ENCODE assay signal across 10 mouse cellular contexts in genomic region chr15:25796353-25796752, GRCm38 (mm10). TPM values are rescaled to one million over a fixed set of nuclear protein-coding genes. Genes with fewer than 3 reads are reported as not detected.
DNase-seq lines count a peak whose midpoint lies in the region; ATAC-seq and TF ChIP-seq lines count a peak whose summit lies in the region.
"Had no signal": no experiment of that assay in that cellular context is flagged by ENCODE, and none has a peak within 500 bp of the region (broad histone marks: within the 10 kb centered on the region; RNA-seq: fewer than 3 reads in every experiment).

No protein-coding gene starts in this region.

- POLR2A ChIA-PET in Patski (lab: Charles Lee): interaction anchor here (1.0 kb wide), 1 partner anchor 58 kb away, joined by 4 read pairs; no protein-coding TSS in a partner anchor

- CTCF ChIA-PET in Patski (lab: Charles Lee): interaction anchor here (0.8 to 2.2 kb wide), 8 partner anchors 9 to 371 kb away, joined by 3 to 12 read pairs (median 3); no protein-coding TSS in a partner anchor

- no peaks in the 10 kb centered on the region for H3K9me3 ChIP-seq in hindbrain, postnatal 0 days (ENCODE audit: low read length)
- H3K9me3 ChIP-seq in hindbrain, embryonic 12.5 days (replicated peaks): no peaks in the 10 kb centered on the region
- H3K9me3 ChIP-seq in lung, embryonic 14.5 days (ENCODE audit: low read depth, low read length): no peaks in the 10 kb centered on the region
- H3K9me3 ChIP-seq: embryonic facial prominence, embryonic 13.5 days; limb, embryonic 12.5 days had no signal

- H3K9ac ChIP-seq in hindbrain, postnatal 0 days (replicated peaks; ENCODE audit: low read length): no peak overlapping the region
- H3K9ac ChIP-seq in hindbrain, embryonic 12.5 days: no peak overlapping the region
- no peak overlapping the region for H3K9ac ChIP-seq in lung, embryonic 14.5 days
- H3K9ac ChIP-seq: embryonic facial prominence, embryonic 13.5 days; limb, embryonic 12.5 days had no signal

- H3K27me3 ChIP-seq in hindbrain, postnatal 0 days (ENCODE audit: insufficient read depth, low read length): no peaks in the 10 kb centered on the region
- H3K27me3 ChIP-seq in hindbrain, embryonic 12.5 days: no peaks in the 10 kb centered on the region
- no peaks in the 10 kb centered on the region for H3K27me3 ChIP-seq in Patski
- H3K27me3 ChIP-seq in lung, embryonic 14.5 days (ENCODE audit: insufficient read depth, low read length): no peaks in the 10 kb centered on the region
- H3K27me3 ChIP-seq: embryonic facial prominence, embryonic 13.5 days; limb, embryonic 12.5 days had no signal

- no peak overlapping the region for H3K4me3 ChIP-seq in hindbrain, postnatal 0 days (ENCODE audit: low read length)
- no peak overlapping the region for H3K4me3 ChIP-seq in hindbrain, embryonic 12.5 days
- no peak overlapping the region for H3K4me3 ChIP-seq in lung, embryonic 14.5 days (ENCODE audit: low read depth, low read length)
- H3K4me3 ChIP-seq: embryonic facial prominence, embryonic 13.5 days; limb, embryonic 12.5 days had no signal

- no peak overlapping the region for H3K27ac ChIP-seq in hindbrain, postnatal 0 days
- no peak overlapping the region for H3K27ac ChIP-seq in hindbrain, embryonic 12.5 days
- H3K27ac ChIP-seq in lung, embryonic 14.5 days (ENCODE audit: low read depth): no peak overlapping the region
- H3K27ac ChIP-seq: embryonic facial prominence, embryonic 13.5 days; limb, embryonic 12.5 days had no signal

- whole genome bisulfite sequencing in hindbrain, postnatal 0 days: 59% methylated on average over 3 of the region's 3 CpGs
- 62% methylated on average over 3 of the region's 3 CpGs for WGBS in hindbrain, embryonic 12.5 days
- WGBS in lung, embryonic 14.5 days: 50% methylated on average over 3 of the region's 3 CpGs

- in situ Hi-C loops in Patski (cut with MboI; ENCODE audit: low pct_unique_long_range_greater_than_20kb): loop anchor here (10.0 kb wide), 1 partner anchor 172 kb away; the partner anchor contains the start of gene Myo10

- TF ChIP-seq CTCF in hindbrain, postnatal 0 days (IDR thresholded peaks at IDR 0.05; ENCODE audit: low read depth): peak; percentile 97
- TF ChIP-seq CTCF in Patski (IDR thresholded peaks at IDR 0.05): peak; percentile 98
- TF ChIP-seq CTCF in lung, embryonic 14.5 days (IDR thresholded peaks at IDR 0.05; ENCODE audit: low read depth): peak; percentile 87

- peaks cover 36% of the 10 kb centered on the region for H3K36me3 ChIP-seq in hindbrain, postnatal 0 days (ENCODE audit: insufficient read depth, low read length)
- peaks cover 61% of the 10 kb centered on the region for H3K36me3 ChIP-seq in hindbrain, embryonic 12.5 days
- H3K36me3 ChIP-seq in lung, embryonic 14.5 days (ENCODE audit: insufficient read depth): peaks cover 90% of the 10 kb centered on the region

- no peak overlapping the region for H3K4me2 ChIP-seq in hindbrain, postnatal 0 days (ENCODE audit: low read depth, low read length)
- no peak overlapping the region for H3K4me2 ChIP-seq in hindbrain, embryonic 12.5 days (replicated peaks)
- no peak overlapping the region for H3K4me2 ChIP-seq in lung, embryonic 14.5 days
- H3K4me2 ChIP-seq: embryonic facial prominence, embryonic 13.5 days; limb, embryonic 12.5 days had no signal

- no peaks in the 10 kb centered on the region for H3K4me1 ChIP-seq in hindbrain, postnatal 0 days (ENCODE audit: insufficient read depth, low read length)
- no peaks in the 10 kb centered on the region; the same call in 1 of the 2 replicates for H3K4me1 ChIP-seq in hindbrain, embryonic 12.5 days
- no peaks in the 10 kb centered on the region for H3K4me1 ChIP-seq in lung, embryonic 14.5 days (ENCODE audit: insufficient read depth)

- DNase-seq in hindbrain, postnatal 0 days (ENCODE audit: low spot score): peak; percentile 86
- DNase-seq in A20 (ENCODE audit: low read depth, low spot score): peak; percentile 70
- DNase-seq in Patski (ENCODE audit: low read depth, low spot score): no peak
- DNase-seq in lung, embryonic 14.5 days: peak; percentile 77
- no peak for DNase-seq in right cerebral cortex, adult 2 months (ENCODE audit: low spot score in 2 of 2)
- DNase-seq in urinary bladder, adult 18-20 months (ENCODE audit: low spot score in 2 of 2): no peak

- ATAC-seq in hindbrain, postnatal 0 days: no peak
- ATAC-seq in hindbrain, embryonic 12.5 days (ENCODE audit: low FRiP score): no peak
- no peak for ATAC-seq in Patski
- no peak for ATAC-seq in lung, embryonic 14.5 days (ENCODE audit: insufficient read depth)
- no peak for ATAC-seq in erythroblast, adult 5-6 weeks (replicated peaks; ENCODE audit: low FRiP score, poor library complexity, severe bottlenecking)

RNA-seq across cellular contexts. Expression of gene Retreg1, which starts 46.6 kb away (rescaled TPM):
- total RNA-seq in hindbrain, postnatal 0 days (2014; rRNA removed): 31.7 and 49.9 TPM in 2 replicates
- polyA plus RNA-seq in hindbrain, postnatal 0 days (2015; fragmentation: Nextera tagmentation; extraction: Ambion mirVana): 20.8 and 21.0 TPM in 2 replicates
- polyA plus RNA-seq in hindbrain, embryonic 12.5 days (2016; fragmentation: Nextera tagmentation; extraction: Ambion mirVana): 4.5 and 4.7 TPM in 2 replicates
- polyA plus RNA-seq in Patski (2021): 110 TPM
- 5.0 and 6.0 TPM in 2 replicates for polyA plus RNA-seq in lung, embryonic 14.5 days (2014; fragmentation: Nextera tagmentation; extraction: Ambion mirVana)
- 8.2 and 20.0 TPM in 2 replicates for total RNA-seq in erythroblast, adult 5-6 weeks (2015; ENCODE audit: low replicate concordance)
- total RNA-seq in erythroblast, adult 5-6 weeks (2017; ENCODE audit: low replicate concordance): 4.6 and 7.8 TPM in 2 replicates

Comparison
In these comparisons a context has a peak if more than half of its experiments do, and no peak if none do; other contexts are left out.
1. DNase-seq: peak in hindbrain, postnatal 0 days (single experiment), A20 (single experiment) and lung, embryonic 14.5 days (single experiment); none in Patski (single experiment), right cerebral cortex, adult 2 months (0 of 2) and urinary bladder, adult 18-20 months (0 of 2).
2. Peak in every context shown above with its lines, with median percentiles within 50 percentile points of each other: CTCF ChIP-seq.